Mouse (Mus musculus): ENCODE measurements around the gene Sh2d6.

GRCm38 (mm10) chr6:72562894-72563293 is 41.4 kb upstream of the Sh2d6 start:
- no peak for TF ChIP-seq CTCF (IDR thresholded peaks at IDR 0.05; ENCODE audit: low read depth)
- TF ChIP-seq EP300 (IDR thresholded peaks at IDR 0.05; ENCODE audit: low read depth): no peak

All from liver, postnatal 0 days (tissue).